Comparison of ENCODE assay signal across 8 mouse cellular contexts in the genomic region with DNA sequence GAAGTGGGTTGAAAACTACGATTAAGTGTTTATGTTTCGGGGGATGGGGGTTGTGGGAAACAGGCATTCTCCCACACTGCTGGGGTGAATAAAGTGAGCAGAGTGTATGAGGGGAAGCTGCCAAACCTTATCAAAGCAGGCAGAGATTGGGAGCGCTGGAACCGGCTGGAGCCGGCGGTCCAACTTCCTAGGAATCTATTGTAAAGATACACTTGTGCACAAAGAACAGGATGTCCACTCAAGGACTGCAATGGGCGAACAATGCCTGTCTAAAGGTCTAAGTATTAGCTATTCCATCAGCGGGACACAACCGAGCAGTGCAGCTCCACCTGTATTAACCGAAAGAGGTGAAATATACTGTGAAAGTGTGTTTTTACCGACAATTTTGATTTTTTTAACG. TPM values are rescaled to one million over a fixed set of nuclear protein-coding genes. Genes with fewer than 3 reads are reported as not detected.
A peak's percentile ranks its signal among the peaks of the same experiment; 100 is the strongest.
DNase-seq lines count a peak whose midpoint lies in the region; ATAC-seq lines count a peak whose summit lies in the region.

No protein-coding gene starts in this region.

- H3K9me3 ChIP-seq in lung, embryonic 16.5 days (ENCODE audit: control insufficient read depth, low read length) = no peaks in the 10 kb centered on the region

- peak; percentile 16; the same call in 1 of the 2 replicates for ATAC-seq in lung, embryonic 16.5 days (ENCODE audit: low read depth)

- intact Hi-C loops in heart, postnatal 14 days (cut with DNase I) = loop anchor here (2.0 to 5.0 kb wide), 3 partner anchors 17 to 405 kb away; a partner anchor contains a TSS
- intact Hi-C loops in gastrocnemius, postnatal 36 days (cut with DNase I) = loop anchor here (2.0 kb wide), 1 partner anchor 17 kb away; a partner anchor contains a TSS

- H3K4me3 ChIP-seq in lung, embryonic 16.5 days (ENCODE audit: low read length) = peak overlapping the region; percentile 85; the same call in 1 of the 2 replicates

- H3K4me2 ChIP-seq in lung, embryonic 16.5 days (ENCODE audit: low read depth, low read length) = peak overlapping the region; percentile 59

- peak overlapping the region; percentile 72 for H3K27ac ChIP-seq in lung, embryonic 16.5 days (ENCODE audit: low read length)

- no peaks in the 10 kb centered on the region for H3K36me3 ChIP-seq in lung, embryonic 16.5 days (ENCODE audit: control insufficient read depth, insufficient read depth, low read length)

- peak; percentile 11 for DNase-seq in retina, embryonic 14.5 days (ENCODE audit: low spot score)
- DNase-seq in retina, postnatal 1 day = no peak
- DNase-seq in heart, postnatal 14 days = peak; percentile 41 to 50
- peak; percentile 46 for DNase-seq in yolk sac, embryonic 10.5 days (ENCODE audit: low spot score)
- DNase-seq in adrenal gland, postnatal 36 days = no peak
- DNase-seq in spleen, postnatal 14 days (ENCODE audit: low spot score in 2 of 2) = no peak
- DNase-seq in gastrocnemius, postnatal 36 days = no peak

- H3K9ac ChIP-seq in lung, embryonic 16.5 days (ENCODE audit: low read length) = 0 out of 2 replicates have a peak overlapping the region, but pooled peaks have one; percentile 65

- peaks cover 9% of the 10 kb centered on the region for H3K4me1 ChIP-seq in lung, embryonic 16.5 days (replicated peaks; ENCODE audit: control insufficient read depth, insufficient read depth, low read length)

- WGBS in lung, embryonic 16.5 days = 28% methylated on average over 12 of the region's 12 CpGs

- no peaks in the 10 kb centered on the region for H3K27me3 ChIP-seq in lung, embryonic 16.5 days (ENCODE audit: control insufficient read depth, insufficient read depth, low read depth, low read length)

RNA-seq across cellular contexts. Expression of a gene that starts 2.1 kb away (rescaled TPM):
- total RNA-seq in heart, postnatal 14 days (2021) = 1 to 10 TPM; 8.0 to 9.0 TPM
- 14.8 and 16.9 TPM in 2 replicates for polyA plus RNA-seq in lung, embryonic 16.5 days (2015; fragmentation: Nextera tagmentation; extraction: Ambion mirVana)
- 10 to 100 TPM; 57.8 to 66.6 TPM for total RNA-seq in adrenal gland, postnatal 36 days (2021)
- total RNA-seq in gastrocnemius, postnatal 36 days (2021) = 1 to 10 TPM; 3.6 to 4.4 TPM

RNA-seq across cellular contexts. Expression of a gene that starts 17.6 kb away (rescaled TPM):
- 10 to 100 TPM; 23.9 to 24.1 TPM for total RNA-seq in heart, postnatal 14 days (2021)
- 60.4 and 61.8 TPM in 2 replicates for polyA plus RNA-seq in lung, embryonic 16.5 days (2015; fragmentation: Nextera tagmentation; extraction: Ambion mirVana)
- 10 to 100 TPM; 39.8 to 44.5 TPM for total RNA-seq in adrenal gland, postnatal 36 days (2021)
- 10 to 100 TPM; 18.9 to 27.1 TPM for total RNA-seq in gastrocnemius, postnatal 36 days (2021)

RNA-seq across cellular contexts. Expression of a gene that starts 46.5 kb away (rescaled TPM):
- 10 to 100 TPM; 57.2 to 61.6 TPM for total RNA-seq in heart, postnatal 14 days (2021)
- 72.9 and 78.0 TPM in 2 replicates for polyA plus RNA-seq in lung, embryonic 16.5 days (2015; fragmentation: Nextera tagmentation; extraction: Ambion mirVana)
- 100 to 1,000 TPM; 111 to 119 TPM for total RNA-seq in adrenal gland, postnatal 36 days (2021)
- 10 to 100 TPM; 32.2 to 47.4 TPM for total RNA-seq in gastrocnemius, postnatal 36 days (2021)

Comparison
In these comparisons a context has a peak if more than half of its experiments do, and no peak if none do; other contexts are left out.
1. DNase-seq: peak in retina, embryonic 14.5 days (single experiment), heart, postnatal 14 days (2 of 2) and yolk sac, embryonic 10.5 days (single experiment); none in retina, postnatal 1 day (single experiment), adrenal gland, postnatal 36 days (0 of 2), spleen, postnatal 14 days (0 of 2) and gastrocnemius, postnatal 36 days (0 of 2).
2. RNA of a gene that starts 2.1 kb away (total RNA-seq): 57.8 to 66.6 TPM in adrenal gland, postnatal 36 days; 8.0 to 9.0 TPM in heart, postnatal 14 days and 3.6 to 4.4 TPM in gastrocnemius, postnatal 36 days; every median in the first group is over 4 times any median in the second.